Mouse (Mus musculus): ENCODE measurements at regions not wholly inside any gene's neighbourhood (a gene's known extent, or its start where the extent isn't known, plus 50 kb on each side); places are given as distances from the start of the nearest gene placed in this dataset.

DNA sequence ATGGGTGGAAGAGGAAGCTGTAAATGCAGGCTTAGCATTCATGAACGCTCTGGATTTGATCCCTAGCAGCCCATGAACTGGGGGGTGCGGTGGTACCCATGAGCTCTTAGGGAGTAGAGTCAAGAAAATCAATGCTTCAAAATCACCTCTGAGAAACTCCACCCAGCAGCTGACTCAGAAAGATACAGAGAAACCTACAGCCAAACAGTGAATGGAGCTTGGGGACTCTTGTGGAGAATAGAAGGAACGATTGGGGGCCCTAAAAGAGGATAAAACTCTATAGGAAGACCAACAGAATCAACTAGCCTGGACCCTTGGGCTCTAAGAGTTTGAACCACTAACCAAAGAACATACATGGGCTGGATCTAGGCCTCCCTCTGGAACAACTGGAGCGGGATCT, 177.6 kb downstream of the Ube2e3 start:
- no peak overlapping the region for H3K4me3 ChIP-seq (ENCODE audit: insufficient read depth, low read depth, low read length)
- H3K27ac ChIP-seq (ENCODE audit: insufficient read depth, low read depth, low read length), result no peak overlapping the region
- no peak for TF ChIP-seq POLR2A (IDR thresholded peaks at IDR 0.05; ENCODE audit: insufficient read depth, low read depth, low read length)
- no peak for TF ChIP-seq CTCF (IDR thresholded peaks at IDR 0.05; ENCODE audit: insufficient read depth, low read depth, low read length)
- 88% methylated on average over 4 of the region's 4 CpGs for WGBS
- no peaks in the 10 kb centered on the region for H3K4me1 ChIP-seq (ENCODE audit: control insufficient read depth, insufficient read depth, low read length)

DNA sequence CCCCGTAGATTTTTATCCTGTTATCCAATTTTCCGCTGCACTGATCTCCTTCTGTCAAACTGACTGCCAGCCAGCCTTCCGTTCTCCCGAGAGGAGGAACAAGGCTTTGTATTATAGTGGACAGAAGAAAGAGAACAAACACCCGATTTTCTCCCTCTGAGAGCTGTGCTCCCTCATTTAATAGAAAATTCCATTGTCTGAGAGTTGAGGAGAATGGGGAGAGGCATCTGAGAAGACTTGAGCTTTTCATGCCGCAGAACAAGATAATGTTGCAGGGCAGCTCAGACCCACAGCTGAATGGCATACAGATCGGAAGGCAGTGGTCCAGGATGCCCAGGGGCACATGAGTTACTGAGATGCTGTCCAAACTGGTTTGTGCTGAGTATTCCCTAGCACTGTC, 180.1 kb downstream of the Ube2e3 start:
- H3K4me1 ChIP-seq (ENCODE audit: control insufficient read depth, insufficient read depth, low read length), result no peaks in the 10 kb centered on the region
- TF ChIP-seq POLR2A (IDR thresholded peaks at IDR 0.05; ENCODE audit: insufficient read depth, low read depth, low read length) (no peak), CTCF (IDR thresholded peaks at IDR 0.05; ENCODE audit: insufficient read depth, low read depth, low read length) (no peak)
- no peak overlapping the region for H3K4me3 ChIP-seq (ENCODE audit: insufficient read depth, low read depth, low read length)
- no peak overlapping the region for H3K27ac ChIP-seq (ENCODE audit: insufficient read depth, low read depth, low read length)
- 33% methylated on average over 7 of the region's 7 CpGs for WGBS

DNA sequence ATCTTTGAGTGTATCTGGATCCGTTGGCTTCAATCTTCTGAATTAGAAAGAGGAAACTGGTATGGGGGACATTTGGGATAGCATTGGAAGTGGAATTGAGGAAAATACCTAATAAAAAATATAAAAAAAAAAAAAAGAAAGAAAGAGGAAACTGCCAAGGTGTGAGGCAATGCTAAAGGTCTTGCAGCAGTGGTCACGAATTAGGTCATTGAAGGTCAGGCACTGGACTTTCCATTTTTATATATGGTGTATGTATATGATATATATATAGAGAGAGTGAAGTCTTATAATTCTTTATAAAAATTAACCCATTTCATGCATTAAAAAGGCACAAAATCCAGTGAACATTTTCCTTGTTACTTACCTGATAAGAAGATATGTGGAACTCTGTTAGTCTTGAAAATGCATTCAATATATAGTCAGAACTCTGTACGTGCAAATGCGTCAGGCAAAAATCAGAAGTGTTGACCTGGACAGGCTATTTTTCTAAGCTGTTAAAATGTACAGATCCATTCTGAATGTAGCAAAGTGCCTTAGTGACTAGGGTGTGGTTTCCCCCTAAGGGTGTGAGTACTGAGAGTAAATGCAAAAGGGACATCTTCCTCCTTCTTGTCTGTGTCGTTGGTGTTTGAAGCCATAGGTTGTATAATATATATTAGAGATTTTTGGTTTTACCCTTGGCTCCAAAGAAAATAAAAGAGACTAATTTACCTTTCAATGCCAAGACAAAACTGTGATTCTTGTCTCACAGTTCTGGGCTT, 181.0 kb downstream of the Ube2e3 start:
- Histone ChIP-seq H3K4me3 (ENCODE audit: insufficient read depth, low read depth, low read length) (no peak overlapping the region), H3K4me1 (ENCODE audit: control insufficient read depth, insufficient read depth, low read length) (no peaks in the 10 kb centered on the region), H3K27ac (ENCODE audit: insufficient read depth, low read depth, low read length) (no peak overlapping the region)
- TF ChIP-seq CTCF (IDR thresholded peaks at IDR 0.05; ENCODE audit: insufficient read depth, low read depth, low read length) (no peak), POLR2A (IDR thresholded peaks at IDR 0.05; ENCODE audit: insufficient read depth, low read depth, low read length) (no peak)
- 92% methylated on average over 5 of the region's 5 CpGs for WGBS

DNA sequence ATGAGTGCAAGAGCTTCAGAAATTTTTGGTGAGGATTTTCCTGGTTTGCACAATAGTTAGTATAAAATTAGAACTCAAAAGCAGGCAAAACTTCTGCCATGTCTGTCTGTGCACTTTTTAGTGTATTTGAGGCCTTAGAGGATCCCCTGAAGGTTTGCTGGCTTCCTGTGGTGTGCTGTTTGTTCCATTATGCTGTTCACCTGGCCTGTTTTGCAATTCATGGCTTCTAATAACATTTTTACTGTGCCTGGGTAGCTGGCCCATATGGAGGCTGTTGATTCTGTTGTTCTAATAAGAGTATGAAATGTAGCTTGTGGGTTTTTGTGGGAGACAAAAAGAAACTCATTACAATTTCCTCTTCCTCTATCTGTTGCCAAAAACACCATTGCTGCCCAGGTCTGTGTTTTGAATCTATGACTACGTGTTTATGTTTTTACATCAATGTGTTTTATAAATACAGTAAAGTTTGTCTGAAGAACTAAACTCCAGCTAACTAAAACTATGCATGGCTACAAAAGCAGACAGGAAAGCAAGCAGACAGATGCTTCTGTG, 182.6 kb downstream of the Ube2e3 start:
- TF ChIP-seq POLR2A (IDR thresholded peaks at IDR 0.05; ENCODE audit: insufficient read depth, low read depth, low read length) (no peak), CTCF (IDR thresholded peaks at IDR 0.05; ENCODE audit: insufficient read depth, low read depth, low read length) (no peak)
- no peak overlapping the region for H3K27ac ChIP-seq (ENCODE audit: insufficient read depth, low read depth, low read length)
- no peak overlapping the region for H3K4me3 ChIP-seq (ENCODE audit: insufficient read depth, low read depth, low read length)
- 82% methylated on average over 1 of the region's 1 CpGs for WGBS
- no peaks in the 10 kb centered on the region for H3K4me1 ChIP-seq (ENCODE audit: control insufficient read depth, insufficient read depth, low read length)

DNA sequence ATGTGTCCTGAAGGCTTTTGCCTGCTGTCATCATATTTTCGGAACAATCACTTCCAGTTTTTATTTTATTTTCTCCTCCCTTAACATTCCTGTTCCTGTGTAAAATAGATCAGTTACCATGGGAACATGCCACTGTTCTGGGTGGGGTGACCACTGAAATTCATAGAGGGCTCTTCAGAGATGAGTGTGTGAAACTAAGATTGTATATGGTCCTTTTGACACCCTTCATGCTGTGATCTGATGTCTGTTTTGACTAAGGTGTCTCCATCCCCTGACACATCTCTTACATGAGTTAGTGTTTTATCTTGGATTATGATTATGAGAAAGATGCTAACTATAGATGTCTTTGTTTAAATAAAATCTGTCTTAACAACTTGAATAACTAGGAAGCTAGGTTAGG, 184.3 kb downstream of the Ube2e3 start:
- no peak for TF ChIP-seq POLR2A (IDR thresholded peaks at IDR 0.05; ENCODE audit: insufficient read depth, low read depth, low read length)
- no peak for TF ChIP-seq CTCF (IDR thresholded peaks at IDR 0.05; ENCODE audit: insufficient read depth, low read depth, low read length)
- no peak overlapping the region for H3K4me3 ChIP-seq (ENCODE audit: insufficient read depth, low read depth, low read length)
- WGBS, result 83% methylated on average over 1 of the region's 1 CpGs
- H3K4me1 ChIP-seq (ENCODE audit: control insufficient read depth, insufficient read depth, low read length), result peaks cover 2% of the 10 kb centered on the region; the same call in 1 of the 2 replicates
- no peak overlapping the region for H3K27ac ChIP-seq (ENCODE audit: insufficient read depth, low read depth, low read length)

DNA sequence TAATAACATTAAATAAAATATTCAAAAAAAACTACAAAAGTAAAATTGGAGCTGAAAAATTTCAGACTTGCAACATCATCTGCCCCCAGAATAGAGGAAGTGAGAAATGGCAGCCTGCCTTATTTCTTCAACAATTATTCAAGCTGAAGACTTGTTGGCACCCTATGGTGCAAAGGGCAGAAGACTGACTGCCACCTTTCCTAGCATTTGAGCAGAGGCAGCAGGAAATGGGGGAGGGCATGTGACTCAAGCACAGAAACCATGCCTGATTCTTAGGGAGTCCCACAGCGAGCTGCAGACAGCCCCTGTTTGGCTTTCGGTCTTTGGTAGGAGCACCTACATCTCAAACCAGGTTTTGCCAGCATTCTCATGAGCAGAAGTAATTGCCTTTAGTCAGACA, 188.2 kb downstream of the Ube2e3 start:
- WGBS, result 64% methylated on average over 2 of the region's 2 CpGs
- peaks cover 2% of the 10 kb centered on the region; the same call in 1 of the 2 replicates for H3K4me1 ChIP-seq (ENCODE audit: control insufficient read depth, insufficient read depth, low read length)
- TF ChIP-seq POLR2A (IDR thresholded peaks at IDR 0.05; ENCODE audit: insufficient read depth, low read depth, low read length), result no peak
- TF ChIP-seq CTCF (IDR thresholded peaks at IDR 0.05; ENCODE audit: insufficient read depth, low read depth, low read length), result no peak
- no peak overlapping the region for H3K4me3 ChIP-seq (ENCODE audit: insufficient read depth, low read depth, low read length)
- H3K27ac ChIP-seq (ENCODE audit: insufficient read depth, low read depth, low read length), result no peak overlapping the region

DNA sequence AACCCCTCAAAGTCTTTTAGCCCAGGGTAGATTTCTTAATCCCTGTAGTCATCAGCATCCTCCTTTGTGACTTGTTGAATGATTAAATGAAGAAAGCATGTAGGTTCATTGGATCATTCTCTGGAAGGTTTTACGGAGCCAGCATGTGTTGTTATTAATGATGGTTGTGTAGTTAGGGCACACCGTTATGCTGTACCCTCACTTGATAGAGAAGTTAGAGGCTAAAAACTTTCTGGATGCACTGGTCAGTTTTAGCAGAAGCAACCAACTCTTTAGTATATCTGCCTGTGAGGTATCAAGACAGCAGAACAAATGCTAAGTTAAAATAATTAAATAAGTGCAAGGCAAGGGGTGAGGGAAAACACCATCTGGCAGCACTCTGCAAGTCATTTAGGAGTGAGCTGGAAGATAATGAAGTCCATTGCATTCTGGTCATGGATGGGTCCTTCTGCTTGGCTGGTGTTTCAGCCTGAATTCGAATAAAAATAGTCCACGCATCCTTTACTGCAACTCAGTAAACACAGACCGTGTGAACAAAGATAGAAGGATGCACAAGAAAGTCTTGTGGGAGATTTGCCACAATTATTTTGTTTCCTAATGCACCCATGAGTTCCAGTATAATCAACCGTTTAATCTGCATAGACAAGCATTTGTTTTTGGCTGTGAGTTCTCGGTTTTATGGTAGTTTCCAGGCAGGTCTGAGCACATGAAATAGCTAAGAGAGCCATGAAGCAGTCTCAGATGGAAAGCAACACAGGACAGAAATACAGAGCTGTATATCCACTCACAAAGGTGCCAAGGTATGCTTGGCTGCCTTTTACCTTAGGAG, 191.4 kb downstream of the Ube2e3 start:
- H3K27ac ChIP-seq (ENCODE audit: insufficient read depth, low read depth, low read length), result no peak overlapping the region
- H3K4me1 ChIP-seq (ENCODE audit: control insufficient read depth, insufficient read depth, low read length), result peaks cover 2% of the 10 kb centered on the region; the same call in 1 of the 2 replicates
- TF ChIP-seq POLR2A (IDR thresholded peaks at IDR 0.05; ENCODE audit: insufficient read depth, low read depth, low read length), result no peak
- TF ChIP-seq CTCF (IDR thresholded peaks at IDR 0.05; ENCODE audit: insufficient read depth, low read depth, low read length), result no peak
- 56% methylated on average over 7 of the region's 7 CpGs for WGBS
- H3K4me3 ChIP-seq (ENCODE audit: insufficient read depth, low read depth, low read length), result no peak overlapping the region

DNA sequence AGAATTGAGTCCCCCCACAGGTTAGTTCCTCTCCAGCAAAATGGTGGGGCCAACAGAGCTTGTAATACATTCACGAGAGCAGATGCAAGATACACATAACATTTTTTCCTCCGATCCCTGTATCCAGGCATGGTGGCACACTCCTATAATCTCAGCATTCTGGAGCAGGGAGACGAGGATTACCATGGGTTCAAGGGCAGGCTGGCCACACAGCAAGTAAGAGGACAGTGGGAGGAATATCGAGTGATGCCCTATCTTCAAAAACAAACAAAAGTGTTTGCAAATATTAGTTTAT, 192.0 kb downstream of the Ube2e3 start:
- no peak overlapping the region for H3K4me3 ChIP-seq (ENCODE audit: insufficient read depth, low read depth, low read length)
- H3K27ac ChIP-seq (ENCODE audit: insufficient read depth, low read depth, low read length), result no peak overlapping the region
- 94% methylated on average over 4 of the region's 4 CpGs for whole genome bisulfite sequencing
- peaks cover 2% of the 10 kb centered on the region; the same call in 1 of the 2 replicates for H3K4me1 ChIP-seq (ENCODE audit: control insufficient read depth, insufficient read depth, low read length)
- TF ChIP-seq POLR2A (IDR thresholded peaks at IDR 0.05; ENCODE audit: insufficient read depth, low read depth, low read length) (no peak), CTCF (IDR thresholded peaks at IDR 0.05; ENCODE audit: insufficient read depth, low read depth, low read length) (no peak)

DNA sequence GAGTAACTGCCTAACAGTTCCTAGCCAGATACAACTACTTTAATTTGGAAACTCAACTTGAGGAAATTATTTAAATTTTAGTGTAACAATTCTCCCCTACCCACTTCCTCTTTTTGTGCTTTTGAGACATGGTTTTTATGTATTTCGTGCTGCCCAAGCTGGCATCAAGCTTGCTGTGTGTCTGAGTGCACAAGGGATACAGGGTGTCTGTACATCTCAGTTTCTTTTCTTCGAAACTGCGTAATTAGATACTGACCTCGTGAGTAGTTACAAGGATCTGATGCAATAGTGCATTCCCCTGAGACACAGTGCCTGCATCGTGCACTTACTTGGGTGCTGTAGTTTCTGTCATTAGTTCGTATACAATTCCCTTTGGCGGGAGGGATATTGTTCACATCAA, 192.4 kb downstream of the Ube2e3 start:
- Histone ChIP-seq H3K4me3 (ENCODE audit: insufficient read depth, low read depth, low read length) (no peak overlapping the region), H3K27ac (ENCODE audit: insufficient read depth, low read depth, low read length) (no peak overlapping the region), H3K4me1 (ENCODE audit: control insufficient read depth, insufficient read depth, low read length) (peaks cover 2% of the 10 kb centered on the region; the same call in 1 of the 2 replicates)
- 88% methylated on average over 7 of the region's 7 CpGs for WGBS
- TF ChIP-seq POLR2A (IDR thresholded peaks at IDR 0.05; ENCODE audit: insufficient read depth, low read depth, low read length) (no peak), CTCF (IDR thresholded peaks at IDR 0.05; ENCODE audit: insufficient read depth, low read depth, low read length) (no peak)
